Mouse (Mus musculus) MEL (cell line): ENCODE data around the gene Rnase12.

Source experiments
- CHD1 ChIP-seq: IDR thresholded peaks from 2 replicates; pipeline ENCODE4 v1.6.1; 2012; ENCODE audit warnings: low read depth, mild to moderate bottlenecking, inconsistent platforms, low read length, improper control_type of control experiment
- CHD2 ChIP-seq: IDR thresholded peaks from 2 replicates; pipeline ENCODE4 v1.6.1; 2011; ENCODE audit warnings: low read length, improper control_type of control experiment
- CTCF ChIP-seq, 3 experiments: IDR thresholded peaks in 2 of 3; conservative IDR thresholded peaks in 1 of 3; 2 replicates each; pipeline ENCODE4 v1.5.1; 2011 to 2012; ENCODE audit warnings: low read length in 3 of 3, low read depth in 2 of 3, mild to moderate bottlenecking in 2 of 3, improper control_type of control experiment in 1 of 3, inconsistent platforms in 1 of 3, mixed read lengths in 1 of 3, moderate library complexity in 1 of 3; ENCODE audit not compliant: control insufficient read depth in 1 of 3, insufficient read depth in 1 of 3, poor library complexity in 1 of 3, severe bottlenecking in 1 of 3
- ELF1 ChIP-seq: IDR thresholded peaks from 2 replicates; pipeline ENCODE4 v1.6.1; 2014; ENCODE audit warnings: low read depth, mild to moderate bottlenecking, inconsistent platforms, low read length, improper control_type of control experiment, moderate library complexity
- GATA1 ChIP-seq: IDR thresholded peaks from 2 replicates; pipeline ENCODE4 v1.6.1; 2011; ENCODE audit warnings: low read depth, low read length, improper control_type of control experiment
- HCFC1 ChIP-seq: IDR thresholded peaks from 2 replicates; pipeline ENCODE4 v1.6.1; 2012; ENCODE audit warnings: low read depth, mild to moderate bottlenecking, inconsistent platforms, low read length, improper control_type of control experiment, moderate library complexity
- MAX ChIP-seq: IDR thresholded peaks from 2 replicates; pipeline ENCODE4 v1.6.1; 2011; ENCODE audit warnings: low read length, improper control_type of control experiment
- MYC ChIP-seq: IDR thresholded peaks from 2 replicates; pipeline ENCODE4 v1.6.1; 2011; ENCODE audit warnings: low read depth, mild to moderate bottlenecking, low read length, improper control_type of control experiment, moderate library complexity
- POLR2A ChIP-seq, 2 experiments: IDR thresholded peaks; 2 replicates each; pipeline ENCODE4 v1.6.1; 2011 to 2012; ENCODE audit warnings: low read length in 2 of 2, mild to moderate bottlenecking in 2 of 2, control low read depth in 1 of 2, improper control_type of control experiment in 1 of 2, low read depth in 1 of 2, moderate library complexity in 1 of 2; ENCODE audit not compliant: control insufficient read depth in 1 of 2, insufficient read depth in 1 of 2, poor library complexity in 1 of 2
- SIN3A ChIP-seq: IDR thresholded peaks from 2 replicates; pipeline ENCODE4 v1.6.1; 2012; ENCODE audit warnings: low read length, improper control_type of control experiment, inconsistent platforms
- TCF12 ChIP-seq: IDR thresholded peaks from 2 replicates; pipeline ENCODE4 v1.6.1; 2014; ENCODE audit warnings: low read depth, mild to moderate bottlenecking, inconsistent platforms, low read length, improper control_type of control experiment, moderate library complexity
- USF1 ChIP-seq: IDR thresholded peaks from 2 replicates; pipeline ENCODE4 v1.6.1; 2014; ENCODE audit warnings: low read depth, mild to moderate bottlenecking, inconsistent platforms, low read length, improper control_type of control experiment, moderate library complexity
- ZNF384 ChIP-seq: IDR thresholded peaks from 2 replicates; pipeline ENCODE4 v1.6.1; 2012; ENCODE audit warnings: low read depth, mild to moderate bottlenecking, inconsistent platforms, low read length, improper control_type of control experiment

- TF ChIP-seq CHD2: no peak
- no peak for TF ChIP-seq CTCF (IDR thresholded peaks at IDR 0.05 in 2 of 3, conservative IDR thresholded peaks at IDR 0.05 in 1 of 3; ENCODE audit: control insufficient read depth in 1 of 3, insufficient read depth in 1 of 3, low read depth in 2 of 3, low read length in 3 of 3, poor library complexity in 1 of 3, severe bottlenecking in 1 of 3)
- TF ChIP-seq CHD1: no peak
- no peak for TF ChIP-seq POLR2A (IDR thresholded peaks at IDR 0.05; ENCODE audit: control insufficient read depth in 1 of 2, insufficient read depth in 1 of 2, low read depth in 1 of 2, low read length in 2 of 2, poor library complexity in 1 of 2)
- TF ChIP-seq USF1: no peak
- no peak for TF ChIP-seq ZNF384
- TF ChIP-seq ELF1: no peak
- no peak for TF ChIP-seq HCFC1
- TF ChIP-seq SIN3A: no peak
- no peak for TF ChIP-seq GATA1
- no peak for TF ChIP-seq MAX
- no peak for TF ChIP-seq TCF12
- no peak for TF ChIP-seq MYC
Measured at GRCm38 (mm10) chr14:51083805-51084204, 26.3 kb upstream of the Rnase12 start.
